Mouse (Mus musculus): ENCODE data around the gene Cntnap2. TPM values are rescaled to one million over a fixed set of nuclear protein-coding genes. Genes with fewer than 3 reads are reported as not detected.

The Cntnap2 gene
- total RNA-seq, 4 experiments from 2014 or later = 99.5 to 119 (median 107) TPM

- no peak for DNase-seq (ENCODE audit: low spot score in 2 of 2)
Observed at GRCm38 (mm10) chr6:46675081-46675480, 1615.9 kb downstream of the Cntnap2 start.

GRCm38 (mm10) chr6:46675621-46676020 lies 1616.5 kb downstream of the Cntnap2 start:
- peak; percentile 9 to 14 for DNase-seq (ENCODE audit: low spot score in 2 of 2)

GRCm38 (mm10) chr6:46696187-46696586 lies 1637.0 kb downstream of the Cntnap2 start:
- no peak for DNase-seq (ENCODE audit: low spot score in 2 of 2)

GRCm38 (mm10) chr6:46699343-46699742 lies 1640.2 kb downstream of the Cntnap2 start:
- no peak for DNase-seq (ENCODE audit: low spot score in 2 of 2)

- peak; percentile 51 to 68 for DNase-seq (ENCODE audit: low spot score in 2 of 2)
Observed at GRCm38 (mm10) chr6:46704293-46705170, 1645.4 kb downstream of the Cntnap2 start.

- DNase-seq (ENCODE audit: low spot score in 2 of 2) = peak; percentile 29 to 65
Observed at GRCm38 (mm10) chr6:46705926-46706325, 1646.8 kb downstream of the Cntnap2 start.

- DNase-seq (ENCODE audit: low spot score in 2 of 2) = no peak
Observed at GRCm38 (mm10) chr6:46716576-46716975, 1657.4 kb downstream of the Cntnap2 start.

- DNase-seq (ENCODE audit: low spot score in 2 of 2) = no peak
Observed at GRCm38 (mm10) chr6:46733794-46734193, 1674.6 kb downstream of the Cntnap2 start.

- DNase-seq (ENCODE audit: low spot score in 2 of 2) = no peak
Observed at GRCm38 (mm10) chr6:46748448-46748847, 1689.3 kb downstream of the Cntnap2 start.

GRCm38 (mm10) chr6:46763481-46763880 lies 1704.3 kb downstream of the Cntnap2 start:
- no peak for DNase-seq (ENCODE audit: low spot score in 2 of 2)

GRCm38 (mm10) chr6:46774529-46774928 lies 1715.4 kb downstream of the Cntnap2 start:
- DNase-seq (ENCODE audit: low spot score in 2 of 2) = no peak

- peak; percentile 22 for DNase-seq (ENCODE audit: low spot score in 2 of 2)
Observed at GRCm38 (mm10) chr6:46802264-46803110, 1743.3 kb downstream of the Cntnap2 start.

- no peak for DNase-seq (ENCODE audit: low spot score in 2 of 2)
Observed at GRCm38 (mm10) chr6:46856635-46857034, 1797.5 kb downstream of the Cntnap2 start.

- DNase-seq (ENCODE audit: low spot score in 2 of 2) = no peak
Observed at GRCm38 (mm10) chr6:46861076-46861475, 1801.9 kb downstream of the Cntnap2 start.

GRCm38 (mm10) chr6:46866317-46866716 lies 1807.2 kb downstream of the Cntnap2 start:
- no peak for DNase-seq (ENCODE audit: low spot score in 2 of 2)

- no peak for DNase-seq (ENCODE audit: low spot score in 2 of 2)
Observed at GRCm38 (mm10) chr6:46886230-46886629, 1827.1 kb downstream of the Cntnap2 start.

GRCm38 (mm10) chr6:46909167-46909566 lies 1850.0 kb downstream of the Cntnap2 start:
- DNase-seq (ENCODE audit: low spot score in 2 of 2) = no peak

- no peak for DNase-seq (ENCODE audit: low spot score in 2 of 2)
Observed at GRCm38 (mm10) chr6:46918701-46919274, 1859.6 kb downstream of the Cntnap2 start.

- no peak for DNase-seq (ENCODE audit: low spot score in 2 of 2)
Observed at GRCm38 (mm10) chr6:46919973-46920372, 1860.8 kb downstream of the Cntnap2 start.

GRCm38 (mm10) chr6:46924709-46925108 lies 1865.6 kb downstream of the Cntnap2 start:
- DNase-seq (ENCODE audit: low spot score in 2 of 2) = no peak

GRCm38 (mm10) chr6:46945703-46946102 lies 1886.5 kb downstream of the Cntnap2 start:
- DNase-seq (ENCODE audit: low spot score in 2 of 2) = no peak

All from layer of hippocampus, adult 8-10 months (tissue).